Mouse (Mus musculus) 3T3-L1 (cell line): ENCODE data around the gene Skp2.

ENCODE experiments used
- DNase-seq: peaks from one replicate; pipeline ENCODE4 v3.0.0-alpha.2; 2015; ENCODE audit warnings: low read depth, low spot score

Gene Skp2

DNA sequence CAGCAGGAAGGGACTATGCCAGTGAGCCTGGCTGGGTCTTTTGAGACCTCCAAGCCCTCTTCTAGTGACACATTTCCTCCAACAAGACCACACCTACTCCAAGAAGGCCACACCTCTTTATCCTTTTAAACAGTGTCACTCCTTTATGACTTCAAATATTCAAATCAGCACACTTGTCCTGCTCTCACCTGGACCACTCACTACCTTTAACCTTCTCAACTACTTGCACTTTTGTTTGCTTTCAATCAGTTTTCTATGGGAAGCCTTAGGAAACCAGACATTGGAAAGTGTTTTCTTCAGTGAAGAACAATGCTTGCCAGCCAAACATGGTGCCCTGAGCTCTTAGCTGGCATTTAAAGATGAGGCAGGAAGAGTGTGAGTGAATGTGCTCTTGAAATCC, at the start of gene Skp2:
TSS of gene Skp2 (minus strand) at position 101 of the 400 bp plus-strand sequence.
- DNase-seq = no peak

GRCm38 (mm10) chr15:9198421-9198820, 43.2 kb upstream of the Skp2 start:
- no peak for DNase-seq

DNA sequence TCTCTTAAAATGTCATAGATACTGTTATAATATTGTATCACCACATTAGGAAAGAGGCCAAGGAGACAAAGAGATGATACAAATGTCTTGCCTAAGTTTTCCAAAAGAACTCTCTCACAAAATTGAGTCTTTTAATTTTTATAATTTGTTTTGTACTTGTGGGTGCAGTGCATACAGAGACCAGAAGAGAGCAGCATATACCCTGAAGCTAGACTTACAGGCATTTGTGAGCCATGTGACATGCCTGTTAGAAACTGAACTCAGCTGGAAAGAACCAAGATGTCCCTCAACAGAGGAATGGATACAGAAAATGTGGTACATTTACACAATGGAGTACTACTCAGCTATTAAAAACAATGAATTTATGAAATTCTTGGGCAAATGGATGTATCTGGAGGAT, 37.5 kb upstream of the Skp2 start:
- peak; percentile 58 for DNase-seq

DNA sequence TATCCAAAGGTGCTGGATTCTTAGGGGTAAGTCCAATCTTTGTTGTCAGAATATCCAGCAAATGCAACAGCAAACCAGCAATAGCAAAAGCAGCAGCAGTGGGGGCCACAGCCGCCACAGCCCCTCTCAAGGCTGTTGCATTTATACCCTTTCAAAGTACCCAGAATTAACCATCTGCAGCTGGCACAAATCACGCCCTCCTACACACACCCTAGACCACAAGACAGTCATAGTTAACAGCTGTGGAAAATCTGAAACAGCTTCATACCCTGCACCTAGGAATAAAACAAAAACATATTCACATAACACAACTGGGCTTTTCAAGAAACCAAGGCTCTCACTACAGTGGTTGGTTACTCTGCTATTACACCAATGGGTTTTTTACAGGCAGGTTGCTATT, 34.6 kb upstream of the Skp2 start:
- peak; percentile 14 for DNase-seq

DNA sequence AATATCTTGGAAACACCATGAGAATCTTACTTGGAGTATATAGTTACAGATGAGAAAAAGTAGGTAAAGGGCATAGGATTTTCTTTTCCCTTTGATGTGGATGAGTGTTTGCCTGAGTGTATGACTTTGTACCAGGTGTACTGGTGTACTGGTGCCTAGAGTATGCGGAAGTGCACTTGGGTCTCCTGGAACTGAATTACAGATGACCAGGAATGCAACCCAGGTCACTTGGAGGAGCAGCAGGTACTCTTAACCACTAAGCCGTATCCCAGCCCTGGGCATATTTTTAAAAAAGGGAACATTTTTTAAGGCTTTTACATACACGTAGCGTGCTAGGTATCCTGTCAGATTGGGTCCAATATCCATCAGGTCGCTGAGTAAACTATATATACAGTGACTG, 28.8 kb upstream of the Skp2 start:
- DNase-seq = no peak

GRCm38 (mm10) chr15:9177038-9177437, 21.8 kb upstream of the Skp2 start:
- no peak for DNase-seq

GRCm38 (mm10) chr15:9164125-9164524, 8.9 kb upstream of the Skp2 start:
- no peak for DNase-seq

DNA sequence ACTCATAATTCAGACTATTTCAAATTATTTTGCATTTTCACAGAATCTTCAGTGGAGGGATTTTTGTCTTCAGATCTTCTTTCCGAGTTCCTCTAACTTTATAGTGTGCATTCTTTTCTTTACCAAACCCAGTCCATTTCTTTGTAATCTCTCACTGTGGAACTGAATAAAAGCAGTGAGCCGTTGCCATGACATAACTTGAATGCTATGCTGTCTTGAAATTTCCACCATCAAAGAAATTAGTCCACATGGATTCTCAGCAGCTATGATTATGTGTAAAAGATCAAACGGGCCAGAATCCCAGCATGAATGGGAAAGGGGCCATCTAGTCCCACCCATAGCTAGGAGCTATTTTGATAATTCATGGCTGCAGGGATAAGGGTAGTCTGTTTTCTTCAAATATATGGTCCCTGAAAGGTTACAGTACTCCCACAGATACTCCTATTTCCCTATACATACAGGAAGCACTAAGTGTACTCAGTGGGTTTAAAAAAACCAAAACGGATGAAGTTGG, 7.4 kb upstream of the Skp2 start:
- no peak for DNase-seq

DNA sequence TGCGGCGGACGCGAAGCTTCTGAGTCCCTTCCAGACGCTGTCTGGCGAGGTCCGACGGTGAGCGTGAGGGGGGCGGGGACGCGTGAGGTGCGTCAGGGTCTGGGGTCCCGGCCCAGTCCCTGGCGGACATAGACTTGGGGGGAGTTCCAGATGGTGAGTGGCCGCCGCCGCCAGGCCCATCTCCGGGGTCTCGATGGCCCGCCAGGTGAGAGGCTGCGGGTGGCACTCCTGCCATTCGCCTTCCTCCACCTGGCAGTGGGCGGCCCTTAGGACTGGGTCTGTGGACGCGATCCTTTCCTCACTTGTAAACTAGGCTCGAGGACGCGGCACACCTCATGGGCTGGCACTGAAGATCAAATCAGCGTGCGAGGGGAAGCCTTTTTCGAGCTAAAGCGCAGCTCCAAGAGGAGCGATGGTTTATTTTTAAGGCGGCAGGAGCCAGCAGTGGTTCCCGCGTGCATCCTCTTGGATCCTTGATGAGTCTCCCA, 14.5 kb downstream of the Skp2 start:
- peak; percentile 57 for DNase-seq

GRCm38 (mm10) chr15:9140252-9140680, 15.0 kb downstream of the Skp2 start, which contains the start of gene Lmbrd2:
Lmbrd2 (plus strand) TSS chr15:9140550.
- DNase-seq = peak; percentile 99

- DNase-seq = peak; percentile 53
Measured at GRCm38 (mm10) chr15:9139447-9139846, 15.8 kb downstream of the Skp2 start.

GRCm38 (mm10) chr15:9134891-9135507, 20.2 kb downstream of the Skp2 start:
- DNase-seq = peak; percentile 97

- peak; percentile 26 for DNase-seq
Measured at GRCm38 (mm10) chr15:9132693-9133443, 22.4 kb downstream of the Skp2 start.

DNA sequence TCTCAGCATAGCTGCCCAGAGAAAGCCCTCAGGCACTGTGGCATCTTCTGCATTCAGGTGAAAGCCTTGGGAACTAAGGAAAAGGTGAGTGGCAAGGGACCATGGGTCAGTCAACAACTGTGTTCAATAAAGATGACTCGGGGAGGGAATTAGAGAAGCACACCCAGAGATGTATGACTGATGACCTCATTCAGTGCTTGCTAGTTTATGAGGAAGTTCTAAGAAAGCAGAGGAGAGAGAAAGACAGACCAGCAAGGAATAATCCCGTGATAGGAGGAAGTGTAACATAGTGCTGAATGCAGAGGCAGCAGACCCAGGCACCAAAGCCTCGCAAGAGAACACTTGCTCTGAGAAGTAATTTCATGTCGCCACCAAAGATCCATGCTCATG, 23.7 kb downstream of the Skp2 start:
- DNase-seq = no peak

DNA sequence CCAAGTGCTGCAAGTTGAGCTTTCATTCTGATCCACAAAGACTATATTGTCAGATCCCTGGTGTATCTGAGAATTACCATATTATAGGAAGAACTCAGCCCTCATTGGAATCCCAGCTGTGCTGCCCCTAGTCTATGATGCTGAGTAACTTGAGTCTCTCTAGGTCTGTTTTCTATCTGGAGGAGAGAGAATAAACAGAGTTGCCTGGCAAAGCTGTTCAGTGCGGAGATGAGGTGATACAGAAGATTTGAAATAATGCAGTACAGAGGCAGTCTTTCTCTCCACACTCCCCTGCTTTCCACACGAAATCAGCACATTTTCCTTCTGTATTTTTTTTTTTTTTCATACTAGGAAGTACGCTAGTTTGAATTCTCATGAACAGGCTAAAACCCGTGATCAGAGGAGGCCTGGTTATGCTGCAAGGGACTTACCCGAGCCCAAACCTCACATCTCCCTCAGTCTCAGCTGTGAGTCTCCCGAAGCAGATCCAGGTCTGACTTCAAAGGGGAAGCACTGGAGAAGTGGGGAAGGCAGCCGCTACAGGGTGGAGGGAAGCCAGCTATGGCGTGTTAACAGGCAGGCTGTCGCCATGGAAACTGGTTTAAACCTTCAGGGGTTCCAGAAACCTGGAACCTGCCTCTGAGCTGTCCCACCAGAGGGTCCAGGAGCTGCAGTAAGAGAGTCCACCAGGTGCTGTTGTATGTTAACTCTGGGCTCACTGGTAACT, 24.3 kb downstream of the Skp2 start:
- no peak for DNase-seq

GRCm38 (mm10) chr15:9127051-9127791, 28.0 kb downstream of the Skp2 start:
- no peak for DNase-seq

GRCm38 (mm10) chr15:9124856-9125255, 30.4 kb downstream of the Skp2 start:
- no peak for DNase-seq

DNA sequence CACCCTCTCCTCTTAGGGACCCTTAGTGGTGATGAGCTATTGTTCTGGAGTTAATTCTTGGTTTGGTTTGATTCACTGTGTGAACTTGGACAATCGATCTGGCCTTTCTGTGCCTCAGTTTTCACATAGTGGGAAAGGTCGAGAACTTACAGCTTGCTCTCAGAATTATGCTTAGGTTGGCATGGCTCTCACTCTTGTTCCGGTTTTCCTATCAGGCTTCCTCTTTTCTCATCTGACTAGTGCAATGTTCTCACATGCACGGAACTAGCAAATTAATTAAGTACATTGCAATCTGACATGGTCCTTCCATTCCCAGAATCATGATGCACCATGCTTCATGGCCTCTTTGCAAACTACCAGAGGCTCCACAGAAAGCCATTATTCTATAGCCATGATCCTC, 32.2 kb downstream of the Skp2 start:
- DNase-seq = no peak

GRCm38 (mm10) chr15:9120081-9120480, 35.1 kb downstream of the Skp2 start:
- peak; percentile 78 for DNase-seq

DNA sequence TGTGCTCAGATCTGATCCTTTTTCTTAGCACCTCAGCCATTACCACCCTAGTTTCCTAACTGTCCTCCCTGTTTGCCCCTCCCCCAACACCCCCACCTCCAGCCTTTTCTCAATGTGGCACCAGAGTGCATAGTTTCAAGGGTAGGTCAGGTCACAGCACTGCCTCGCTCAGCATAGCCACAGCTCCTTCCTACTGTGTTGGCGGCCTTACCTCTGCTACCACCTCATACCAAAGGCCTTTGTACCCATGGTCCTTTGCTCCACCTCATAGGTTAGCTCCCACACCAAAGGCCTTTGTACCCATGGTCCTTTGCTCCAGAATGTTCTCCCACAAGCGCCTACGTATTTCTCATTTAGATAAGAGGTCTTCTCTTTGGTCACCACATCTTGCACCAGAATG, 36.4 kb downstream of the Skp2 start:
- DNase-seq = no peak

DNA sequence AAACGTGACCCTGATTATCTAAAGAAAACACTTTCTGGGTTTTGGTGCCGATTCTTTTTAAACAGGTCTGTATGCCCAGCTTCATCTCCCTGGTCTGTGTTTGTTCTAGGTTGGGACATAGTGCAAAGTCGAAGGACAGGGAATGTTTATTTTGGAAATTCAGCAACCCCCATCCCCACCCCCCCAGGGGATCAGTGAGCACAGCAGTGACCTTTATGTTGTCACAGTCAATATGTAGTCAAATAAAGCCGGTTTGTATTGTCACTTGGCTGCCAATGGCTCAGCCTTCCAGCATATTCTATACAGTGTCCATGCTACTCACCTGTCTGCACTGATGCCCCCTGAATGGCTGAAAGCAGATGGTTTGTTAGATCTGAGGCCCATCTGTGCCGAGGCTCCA, 40.6 kb downstream of the Skp2 start:
- no peak for DNase-seq
